17 mouse cellular contexts compared by ENCODE assay signal in the genomic region with DNA sequence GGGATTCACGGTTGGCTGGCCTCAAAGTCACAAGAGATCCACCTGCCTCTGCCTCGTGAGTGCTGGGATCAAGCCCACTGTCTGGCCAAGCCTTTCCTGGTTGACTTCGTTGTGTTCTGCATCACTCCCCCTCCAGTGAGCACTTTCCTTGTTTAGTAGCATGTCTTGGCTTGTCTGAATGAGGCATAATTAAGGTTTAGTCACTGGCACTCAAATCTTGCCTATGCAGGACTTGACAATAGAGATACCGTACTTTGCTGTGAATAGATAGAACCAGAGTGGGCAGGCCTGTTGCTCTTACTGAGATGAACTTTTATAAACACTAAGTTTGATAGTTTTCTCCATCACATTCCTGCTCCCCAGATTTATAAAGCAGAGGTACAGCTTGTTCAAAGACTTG.
"Had no signal": no experiment of that assay in that cellular context is flagged by ENCODE, and none has a peak within 500 bp of the region (broad histone marks: within the 10 kb centered on the region; RNA-seq: fewer than 3 reads in every experiment).

No protein-coding gene starts in this region.

- H3K27ac ChIP-seq: intestine, embryonic 15.5 days; kidney, postnatal 0 days; left cerebral cortex, adult 2 months; limb, embryonic 15.5 days; neural tube, embryonic 13.5 days had no signal

- DNase-seq: kidney, adult 18-20 months; kidney, postnatal 4 days; lung, embryonic 14.5 days; lung, postnatal 10 days; lung, postnatal 4 days; retina, postnatal 1 day; right cerebral cortex, postnatal 4 days; spleen, adult 18-20 months; thymus, adult 2 months; thymus, postnatal 25 days had no signal

- H3K4me2 ChIP-seq: intestine, embryonic 15.5 days; limb, embryonic 15.5 days; lung, embryonic 14.5 days; midbrain, embryonic 11.5 days; neural tube, embryonic 13.5 days had no signal

- H3K9me3 ChIP-seq: intestine, embryonic 15.5 days; limb, embryonic 15.5 days; neural tube, embryonic 13.5 days had no signal

- H3K36me3 ChIP-seq: intestine, embryonic 15.5 days; limb, embryonic 15.5 days; neural tube, embryonic 13.5 days had no signal

- H3K9ac ChIP-seq: intestine, embryonic 15.5 days; limb, embryonic 15.5 days; lung, embryonic 14.5 days; neural tube, embryonic 13.5 days had no signal

- H3K27me3 ChIP-seq: intestine, embryonic 15.5 days; limb, embryonic 15.5 days; neural tube, embryonic 13.5 days had no signal

- ATAC-seq: intestine, embryonic 15.5 days; midbrain, embryonic 16.5 days had no signal

- H3K4me3 ChIP-seq: intestine, embryonic 15.5 days; left cerebral cortex, adult 2 months; limb, embryonic 15.5 days; neural tube, embryonic 13.5 days had no signal
